Mouse (Mus musculus): ENCODE data around the gene Dpy19l3. TPM values are rescaled to one million over a fixed set of nuclear protein-coding genes. Genes with fewer than 3 reads are reported as not detected.

Gene Dpy19l3
- 10 to 100 TPM; 28.4 to 37.8 TPM for polyA plus RNA-seq (2017; shearing (Covaris generic))

- peak; percentile 91 for ATAC-seq
These were observed at the start of gene Dpy19l3 for GRCm38 (mm10) chr7:35754033-35754885. Dpy19l3 (minus strand) TSS chr7:35754454.

- peak; percentile 83 for ATAC-seq
These were observed 48.8 kb upstream of the Dpy19l3 start, which contains the start of gene Zfp507 for GRCm38 (mm10) chr7:35802906-35803595. Zfp507 (minus strand) TSS chr7:35803003.

- ATAC-seq: peak; percentile 88
These were observed 48.1 kb upstream of the Dpy19l3 start for GRCm38 (mm10) chr7:35802201-35802905.

- no peak for ATAC-seq
These were observed 41.9 kb upstream of the Dpy19l3 start for GRCm38 (mm10) chr7:35796123-35796522.

GRCm38 (mm10) chr7:35794145-35794664 is 40.0 kb upstream of the Dpy19l3 start:
- ATAC-seq: no peak

- ATAC-seq: no peak
These were observed 38.0 kb upstream of the Dpy19l3 start for GRCm38 (mm10) chr7:35792150-35792848.

- no peak for ATAC-seq
These were observed 36.7 kb upstream of the Dpy19l3 start for GRCm38 (mm10) chr7:35790926-35791325.

GRCm38 (mm10) chr7:35790201-35790600 is 35.9 kb upstream of the Dpy19l3 start:
- ATAC-seq: no peak

GRCm38 (mm10) chr7:35785579-35785978 is 31.3 kb upstream of the Dpy19l3 start:
- no peak for ATAC-seq

- ATAC-seq: no peak
These were observed 28.0 kb upstream of the Dpy19l3 start for GRCm38 (mm10) chr7:35782252-35782651.

GRCm38 (mm10) chr7:35774127-35774526 is 19.9 kb upstream of the Dpy19l3 start:
- ATAC-seq: peak; percentile 29

- no peak for ATAC-seq
These were observed 18.1 kb upstream of the Dpy19l3 start for GRCm38 (mm10) chr7:35772347-35772746.

GRCm38 (mm10) chr7:35771106-35771505 is 16.9 kb upstream of the Dpy19l3 start:
- no peak for ATAC-seq

- ATAC-seq: no peak
These were observed 15.9 kb upstream of the Dpy19l3 start for GRCm38 (mm10) chr7:35770122-35770521.

- no peak for ATAC-seq
These were observed 10.2 kb upstream of the Dpy19l3 start for GRCm38 (mm10) chr7:35764461-35764860.

- no peak for ATAC-seq
These were observed 7.5 kb upstream of the Dpy19l3 start for GRCm38 (mm10) chr7:35761801-35762200.

- no peak for ATAC-seq
These were observed 5.3 kb upstream of the Dpy19l3 start for GRCm38 (mm10) chr7:35759602-35760001.

GRCm38 (mm10) chr7:35756510-35757440 is 2.5 kb upstream of the Dpy19l3 start:
- no peak for ATAC-seq

GRCm38 (mm10) chr7:35754886-35755168 is 573 bp upstream of the Dpy19l3 start:
- ATAC-seq: no peak

- ATAC-seq: no peak
These were observed 778 bp downstream of the Dpy19l3 start for GRCm38 (mm10) chr7:35753319-35754032.

- no peak for ATAC-seq
These were observed 3.4 kb downstream of the Dpy19l3 start for GRCm38 (mm10) chr7:35750873-35751272.
